Mouse (Mus musculus) lung, embryonic 16.5 days (tissue): ENCODE data around the gene Sik1. TPM values are rescaled to one million over a fixed set of nuclear protein-coding genes. Genes with fewer than 3 reads are reported as not detected.

Experiments
- ATAC-seq: fragments of 200-750 bp; cut with Nextera tagmentation; 2 replicates; pipeline ENCODE4 v1.8.0; 2017; ENCODE audit warnings: low read depth, mild to moderate bottlenecking, moderate library complexity
- H3K27ac ChIP-seq: fragments of 300-500 bp; sonication (generic); 2 replicates; pipeline ENCODE4 v1.5.1; 2014; ENCODE audit warnings: mild to moderate bottlenecking, control low read depth, low read length
- H3K27me3 ChIP-seq: fragments of 300-500 bp; sonication (generic); 2 replicates; pipeline ENCODE4 v1.6.1; 2014; ENCODE audit warnings: low read depth, low read length, mixed read lengths; ENCODE audit not compliant: control insufficient read depth, insufficient read depth
- H3K36me3 ChIP-seq: fragments of 300-500 bp; sonication (generic); 2 replicates; pipeline ENCODE4 v1.6.1; 2014; ENCODE audit warnings: low read length; ENCODE audit not compliant: control insufficient read depth, insufficient read depth
- H3K4me1 ChIP-seq: fragments of 300-500 bp; sonication (generic); replicated peaks from 2 replicates; pipeline ENCODE4 v1.6.1; 2014; ENCODE audit warnings: low read length, mixed read lengths; ENCODE audit not compliant: control insufficient read depth, insufficient read depth
- H3K4me2 ChIP-seq: fragments of 300-500 bp; sonication (generic); 2 replicates; pipeline ENCODE4 v1.6.1; 2014; ENCODE audit warnings: low read depth, low read length, control low read depth
- H3K4me3 ChIP-seq: fragments of 300-500 bp; sonication (generic); 2 replicates; pipeline ENCODE4 v1.5.1; 2014; ENCODE audit warnings: mild to moderate bottlenecking, low read length, control low read depth
- H3K9ac ChIP-seq: fragments of 300-500 bp; sonication (generic); 2 replicates; pipeline ENCODE4 v1.6.1; 2014; ENCODE audit warnings: low read length, control low read depth
- H3K9me3 ChIP-seq: fragments of 300-500 bp; sonication (generic); 2 replicates; pipeline ENCODE4 v1.6.1; 2016; ENCODE audit warnings: low read length; ENCODE audit not compliant: control insufficient read depth
- WGBS: fragments of 180-500 bp; shearing (Covaris S2); extraction: QIAGEN DNeasy Blood & Tissue Kit; methylation state at CpG from one replicate; pipeline ENCODE4 v1.1.7; 2014; 5-methylcytosine and 5-hydroxymethylcytosine counted together
- polyA plus RNA-seq: library from polyadenylated mRNA; unstranded; fragments of >200 nt; fragmentation: Nextera tagmentation; extraction: Ambion mirVana; gene quantifications from 2 replicates; pipeline ENCODE4 v1.2.1, GENCODE M21; 2015

Gene Sik1
- polyA plus RNA-seq, 1 experiment from 2014 or later = 32.7 TPM

DNA sequence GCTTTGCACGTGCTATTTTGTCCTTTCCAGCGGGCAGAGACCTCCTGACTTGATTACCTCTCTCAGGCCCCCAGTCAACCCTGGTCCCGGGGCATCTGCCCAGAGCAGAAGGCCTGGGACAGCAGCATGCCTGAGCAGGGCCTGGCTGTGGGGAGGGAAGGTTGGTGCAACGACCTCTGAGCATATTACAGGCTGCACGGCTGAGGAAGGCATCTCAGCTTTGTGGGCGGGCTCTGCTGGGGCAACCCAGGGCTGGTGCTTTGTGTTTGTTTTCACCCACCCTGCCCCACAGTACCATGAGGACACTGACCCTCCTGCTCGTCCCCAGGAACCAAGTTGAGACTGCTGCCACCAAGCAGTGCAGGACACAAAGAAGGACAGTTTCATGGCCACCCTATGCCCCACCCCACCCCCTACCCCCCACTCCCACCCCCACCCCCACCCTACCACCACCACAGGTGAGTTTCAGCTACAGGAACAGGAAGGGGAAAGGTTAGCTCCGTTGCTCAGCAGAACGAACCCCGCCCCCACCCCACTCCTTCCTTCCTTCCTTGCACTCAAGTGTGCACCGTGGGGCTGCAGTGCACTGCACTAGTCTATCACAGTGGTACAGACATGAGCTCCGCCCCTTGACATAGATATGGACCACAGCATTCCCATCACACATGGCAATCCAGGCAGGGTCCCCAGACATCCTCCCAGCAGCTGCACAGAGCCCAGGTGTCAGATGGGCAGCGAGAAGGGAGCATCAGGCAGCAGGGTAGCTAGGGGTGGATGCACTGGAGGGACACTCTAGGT lies 34.3 kb downstream of the Sik1 start:
- 0 out of 2 replicates have a peak overlapping the region, but pooled peaks have one; percentile 30 for H3K9ac ChIP-seq
- H3K4me2 ChIP-seq = no peak overlapping the region
- peak; percentile 22 for ATAC-seq
- 31% methylated on average over 12 of the region's 13 CpGs for WGBS
- H3K4me3 ChIP-seq = no peak overlapping the region
- H3K27me3 ChIP-seq = no peaks in the 10 kb centered on the region
- peaks cover 5% of the 10 kb centered on the region for H3K4me1 ChIP-seq
- no peaks in the 10 kb centered on the region for H3K36me3 ChIP-seq
- no peaks in the 10 kb centered on the region for H3K9me3 ChIP-seq
- no peak overlapping the region for H3K27ac ChIP-seq

DNA sequence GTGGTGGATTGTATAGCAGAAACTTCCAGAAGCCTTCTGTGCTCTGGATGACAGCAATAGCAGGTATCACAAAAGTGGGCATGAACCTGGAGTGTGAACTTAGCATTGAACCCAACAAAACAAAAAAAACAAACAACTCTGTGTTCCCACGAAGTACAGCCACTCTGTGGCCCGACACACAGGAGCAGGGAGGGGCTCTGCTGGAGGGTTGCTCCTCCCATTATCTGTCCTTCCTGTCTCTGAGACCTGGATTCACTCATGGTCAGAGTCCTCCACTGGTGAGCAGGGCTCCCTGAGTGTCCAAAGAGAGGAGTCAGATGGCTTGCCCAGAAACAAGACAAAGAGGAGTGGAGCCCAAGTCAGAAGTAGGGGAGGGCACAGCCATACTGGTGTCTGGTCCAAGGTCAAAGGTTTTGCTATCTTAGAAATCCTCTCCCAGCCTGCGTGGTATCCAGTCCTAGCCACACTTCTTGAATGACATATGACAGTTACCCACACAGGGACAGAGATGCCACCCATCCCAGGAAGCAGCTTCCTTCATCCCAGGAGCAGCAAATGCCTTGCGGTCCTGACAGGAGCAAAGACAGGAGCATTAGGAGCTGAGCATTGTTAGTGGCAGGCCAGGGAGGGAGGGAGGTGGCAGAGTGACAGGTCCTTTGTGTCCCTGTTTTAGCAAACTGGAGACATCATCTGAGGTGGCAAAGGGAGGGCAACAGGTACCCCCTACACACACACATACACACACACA lies 35.3 kb downstream of the Sik1 start:
- Histone ChIP-seq H3K36me3 (no peaks in the 10 kb centered on the region), H3K27me3 (no peaks in the 10 kb centered on the region), H3K27ac (no peak overlapping the region), H3K4me1 (peaks cover 3% of the 10 kb centered on the region), H3K9me3 (no peaks in the 10 kb centered on the region), H3K9ac (no peak overlapping the region), H3K4me2 (no peak overlapping the region), H3K4me3 (no peak overlapping the region)
- WGBS = 42% methylated on average over 4 of the region's 4 CpGs
- ATAC-seq = no peak

DNA sequence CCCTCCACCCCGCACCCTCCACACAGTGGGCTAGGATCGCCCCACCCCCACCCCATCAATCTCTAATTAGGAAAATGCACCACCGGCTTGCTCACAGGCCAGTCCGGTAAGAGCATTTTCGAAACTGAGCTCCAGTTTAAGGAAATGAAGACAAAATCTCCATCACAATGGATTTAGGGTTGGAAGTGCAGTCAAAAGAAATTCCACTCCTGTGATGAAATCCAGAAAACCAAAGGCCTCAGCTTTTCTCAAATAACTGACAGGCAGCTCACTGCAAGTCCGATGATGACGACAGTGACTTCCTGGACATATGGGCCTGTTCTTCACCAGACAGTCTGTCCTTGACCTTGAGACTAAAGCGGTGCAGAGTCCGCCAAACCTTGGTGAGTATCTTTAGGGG lies 36.2 kb downstream of the Sik1 start:
- Histone ChIP-seq H3K27me3 (no peaks in the 10 kb centered on the region), H3K27ac (no peak overlapping the region), H3K36me3 (no peaks in the 10 kb centered on the region), H3K9me3 (no peaks in the 10 kb centered on the region), H3K9ac (no peak overlapping the region), H3K4me1 (peaks cover 3% of the 10 kb centered on the region), H3K4me2 (no peak overlapping the region), H3K4me3 (no peak overlapping the region)
- ATAC-seq = no peak
- WGBS = 72% methylated on average over 9 of the region's 9 CpGs

DNA sequence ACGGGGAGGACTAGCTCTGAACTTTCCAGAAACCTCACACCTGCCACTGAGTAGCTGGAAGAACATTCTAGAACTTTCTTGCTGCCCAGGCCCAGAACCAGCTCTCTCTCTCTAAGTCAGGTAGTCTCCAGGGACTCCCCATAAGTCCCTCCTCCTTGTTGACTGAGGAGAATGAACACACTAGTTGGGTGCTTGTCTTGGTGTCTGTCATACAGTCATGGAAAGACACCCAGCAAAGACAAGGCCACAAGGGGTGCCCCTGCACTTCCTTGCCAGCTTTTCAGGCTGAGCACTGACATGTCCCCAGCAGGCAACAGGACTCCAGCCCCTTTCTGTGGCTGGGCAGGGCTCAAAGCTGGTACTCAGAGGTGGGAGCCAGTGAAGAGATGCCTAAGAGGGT lies 37.8 kb downstream of the Sik1 start:
- ATAC-seq = no peak
- Histone ChIP-seq H3K27me3 (no peaks in the 10 kb centered on the region), H3K27ac (no peak overlapping the region), H3K36me3 (no peaks in the 10 kb centered on the region), H3K9me3 (no peaks in the 10 kb centered on the region), H3K4me3 (no peak overlapping the region), H3K4me2 (no peak overlapping the region), H3K9ac (no peak overlapping the region), H3K4me1 (peaks cover 3% of the 10 kb centered on the region)
- WGBS = 83% methylated on average over 1 of the region's 1 CpGs

DNA sequence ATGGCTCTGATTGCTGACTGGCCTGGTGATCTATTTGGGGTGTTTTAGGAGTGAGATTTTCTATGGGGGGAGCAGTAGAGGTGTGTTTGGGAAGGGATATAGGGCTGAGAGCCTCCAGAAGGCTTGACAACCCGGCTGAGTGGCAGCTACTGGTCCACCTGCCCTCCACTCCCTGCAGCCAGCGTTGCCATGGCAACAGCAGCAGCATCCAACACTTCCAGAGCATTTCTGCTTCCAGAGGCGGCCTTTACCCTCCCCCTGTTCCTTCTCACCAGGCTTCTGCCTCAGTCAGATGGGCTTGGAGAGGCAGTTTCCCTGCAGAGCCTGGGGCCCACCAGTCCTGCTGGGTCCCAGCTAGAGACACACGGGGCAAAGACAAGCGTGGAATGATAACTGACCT lies 38.4 kb downstream of the Sik1 start:
- no peak overlapping the region for H3K4me3 ChIP-seq
- no peak overlapping the region for H3K4me2 ChIP-seq
- no peak overlapping the region for H3K27ac ChIP-seq
- H3K27me3 ChIP-seq = no peaks in the 10 kb centered on the region
- no peaks in the 10 kb centered on the region for H3K9me3 ChIP-seq
- H3K36me3 ChIP-seq = no peaks in the 10 kb centered on the region
- no peak for ATAC-seq
- 42% methylated on average over 5 of the region's 5 CpGs for WGBS
- no peak overlapping the region for H3K9ac ChIP-seq
- peaks cover 3% of the 10 kb centered on the region for H3K4me1 ChIP-seq

DNA sequence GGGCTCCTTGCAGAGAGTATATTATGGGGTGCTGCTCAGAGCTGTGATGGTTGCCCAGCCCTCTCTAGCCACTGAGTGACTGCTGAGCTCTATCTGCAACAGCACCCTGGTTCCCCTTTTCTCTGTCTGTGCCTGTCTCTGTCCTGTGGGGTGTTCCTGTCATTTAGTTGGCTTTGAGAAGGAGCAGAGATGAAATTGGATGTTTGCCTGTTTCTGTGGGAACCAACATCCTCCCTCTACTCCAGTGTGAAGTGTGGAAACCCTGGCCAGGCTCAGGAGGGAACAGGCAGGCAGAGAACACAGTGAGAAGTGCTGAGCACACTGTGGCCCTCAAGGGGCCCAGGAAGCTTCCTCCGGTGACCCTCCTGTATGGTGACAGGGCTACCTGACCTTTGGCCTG lies 40.8 kb downstream of the Sik1 start:
- ATAC-seq = peak; percentile 54; the same call in 1 of the 2 replicates
- H3K27ac ChIP-seq = no peak overlapping the region
- H3K9ac ChIP-seq = no peak overlapping the region
- WGBS = 38% methylated on average over 1 of the region's 1 CpGs
- H3K4me2 ChIP-seq = no peak overlapping the region
- no peaks in the 10 kb centered on the region for H3K27me3 ChIP-seq
- H3K4me3 ChIP-seq = no peak overlapping the region
- H3K9me3 ChIP-seq = no peaks in the 10 kb centered on the region
- H3K36me3 ChIP-seq = no peaks in the 10 kb centered on the region
- no peaks in the 10 kb centered on the region; the same call in 1 of the 2 replicates for H3K4me1 ChIP-seq

DNA sequence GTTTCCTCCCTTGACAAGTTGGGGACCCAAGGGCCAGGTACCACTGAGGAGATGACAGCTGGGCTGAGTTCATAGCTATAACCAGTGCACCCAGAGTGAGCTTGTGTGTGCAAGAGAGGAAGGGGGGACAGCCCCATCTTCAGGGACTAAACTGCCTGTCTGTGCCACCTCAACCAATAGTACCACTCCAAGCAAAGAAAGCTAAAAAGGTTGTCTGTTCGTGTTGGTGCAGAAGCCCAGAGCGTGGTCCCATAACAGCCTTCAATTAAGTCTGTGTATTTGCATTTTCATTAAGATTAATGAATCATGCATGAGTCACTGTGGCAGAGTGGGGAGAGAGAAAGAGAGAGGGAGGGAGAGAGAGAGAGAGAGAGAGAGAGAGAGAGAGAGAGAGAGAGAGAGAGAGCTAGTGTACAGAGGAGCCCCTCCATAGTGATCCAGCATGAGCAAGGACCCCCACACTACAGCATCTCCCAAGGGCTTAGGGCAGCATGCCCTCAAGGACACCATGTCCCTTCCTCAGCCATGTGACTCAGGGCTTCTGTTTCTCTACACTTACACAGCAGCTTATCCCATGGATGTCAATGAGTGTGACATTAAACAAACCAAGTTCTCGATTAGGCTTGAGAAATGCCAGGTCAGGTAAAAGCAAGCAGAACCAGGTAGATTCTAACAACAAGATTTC lies 41.5 kb downstream of the Sik1 start:
- no peaks in the 10 kb centered on the region for H3K9me3 ChIP-seq
- ATAC-seq = no peak
- no peaks in the 10 kb centered on the region for H3K36me3 ChIP-seq
- no peaks in the 10 kb centered on the region; the same call in 1 of the 2 replicates for H3K4me1 ChIP-seq
- H3K4me3 ChIP-seq = no peak overlapping the region
- no peak overlapping the region for H3K4me2 ChIP-seq
- H3K27ac ChIP-seq = no peak overlapping the region
- WGBS = 77% methylated on average over 3 of the region's 3 CpGs
- H3K9ac ChIP-seq = no peak overlapping the region
- H3K27me3 ChIP-seq = no peaks in the 10 kb centered on the region

DNA sequence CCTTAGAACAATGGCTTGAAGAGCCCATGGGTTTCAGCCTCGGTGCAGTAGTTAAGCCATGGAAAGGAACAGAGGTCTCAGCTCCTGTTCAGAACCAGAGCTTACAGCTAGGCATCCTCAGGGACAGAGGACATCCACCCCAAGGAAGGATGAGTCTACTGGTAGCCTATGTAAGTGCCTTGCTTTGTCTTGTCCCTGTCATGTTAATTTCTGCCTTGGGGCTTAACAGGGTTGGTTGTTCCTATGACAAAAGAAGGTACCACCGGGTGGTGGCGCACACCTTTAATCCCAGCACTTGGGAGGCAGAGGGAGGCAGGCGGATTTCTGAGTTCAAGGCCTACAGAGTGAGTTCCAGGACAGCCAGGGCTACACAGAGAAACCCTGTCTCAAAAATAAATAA lies 44.3 kb downstream of the Sik1 start:
- Histone ChIP-seq H3K4me2 (no peak overlapping the region), H3K36me3 (no peaks in the 10 kb centered on the region), H3K27me3 (no peaks in the 10 kb centered on the region), H3K4me1 (peaks cover 3% of the 10 kb centered on the region), H3K27ac (no peak overlapping the region), H3K4me3 (no peak overlapping the region), H3K9ac (no peak overlapping the region), H3K9me3 (no peaks in the 10 kb centered on the region)
- ATAC-seq = no peak
- WGBS = 73% methylated on average over 4 of the region's 4 CpGs

DNA sequence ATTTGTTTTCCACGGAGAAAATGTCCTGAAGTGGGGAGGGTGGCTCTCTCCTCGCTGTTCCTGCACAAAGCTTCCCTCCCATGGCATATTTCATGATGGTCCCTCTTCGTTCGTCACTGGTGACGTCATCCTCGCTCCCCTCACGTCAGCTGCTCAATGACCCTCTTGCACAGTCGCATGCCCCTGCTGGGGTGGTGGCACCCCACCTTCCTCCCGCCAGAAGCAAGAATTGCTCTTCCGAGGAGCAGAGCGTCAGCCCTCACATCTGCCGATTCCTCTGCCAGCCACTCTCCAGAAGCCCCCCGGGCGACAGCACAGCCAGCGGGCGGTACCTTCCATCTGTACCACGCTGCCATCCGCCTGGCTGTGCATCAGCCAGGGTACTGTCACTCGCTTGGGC lies 45.7 kb downstream of the Sik1 start:
- Histone ChIP-seq H3K36me3 (no peaks in the 10 kb centered on the region), H3K4me3 (no peak overlapping the region), H3K27me3 (no peaks in the 10 kb centered on the region), H3K27ac (no peak overlapping the region), H3K9ac (no peak overlapping the region), H3K4me1 (peaks cover 14% of the 10 kb centered on the region), H3K4me2 (no peak overlapping the region), H3K9me3 (no peaks in the 10 kb centered on the region)
- ATAC-seq = no peak
- 58% methylated on average over 19 of the region's 19 CpGs for WGBS
